Mouse (Mus musculus) spleen, adult 2 months (tissue): ENCODE measurements at regions not wholly inside any gene's neighbourhood (a gene's known extent, or its start where the extent isn't known, plus 50 kb on each side); places are given as distances from the start of the nearest gene placed in this dataset.

ENCODE experiments used
- CTCF ChIP-seq: fragments of 200-500 bp; IDR thresholded peaks from 2 replicates; pipeline ENCODE4 v1.5.1; 2011; ENCODE audit warnings: mild to moderate bottlenecking, inconsistent platforms; ENCODE audit not compliant: insufficient read depth, insufficient read length, insufficient replicate concordance; ENCODE audit errors: extremely low read depth
- POLR2A ChIP-seq: fragments of 200-500 bp; IDR thresholded peaks from 2 replicates; pipeline ENCODE4 v1.6.1; 2011; ENCODE audit warnings: low read depth, low read length, inconsistent platforms

DNA sequence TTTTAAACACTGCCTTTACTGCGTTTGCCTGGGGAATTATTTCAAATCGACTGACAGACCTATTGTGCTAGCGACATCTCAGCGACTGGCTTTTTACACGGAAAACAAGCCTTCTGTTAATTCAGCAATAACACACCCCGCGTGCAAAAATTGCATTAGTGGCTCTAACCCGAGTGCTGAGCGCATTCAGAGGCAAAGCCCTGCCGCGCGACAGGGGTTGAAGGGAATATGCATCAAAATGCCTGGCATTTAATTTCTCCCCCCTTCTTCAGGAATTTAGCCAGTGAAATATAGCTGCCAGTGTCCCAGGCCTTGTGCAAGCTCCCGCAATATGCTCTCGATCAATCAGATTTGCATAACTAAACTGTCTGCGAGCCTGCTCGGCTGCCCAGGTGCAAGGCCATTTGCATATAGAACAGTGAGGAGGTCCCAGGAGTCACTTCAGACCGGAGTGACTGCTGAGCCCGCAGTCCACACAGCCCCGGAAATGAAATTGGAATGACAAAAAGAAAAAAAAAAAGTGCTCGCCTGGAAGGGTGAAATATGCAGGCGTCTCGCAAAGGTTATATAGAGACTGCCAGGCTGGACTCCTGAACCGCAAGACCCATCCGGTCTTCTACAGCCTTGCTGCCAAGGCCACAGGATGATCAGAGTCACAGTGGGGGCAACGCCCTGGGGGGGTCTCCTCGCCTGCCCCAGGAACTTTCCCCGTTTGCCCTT, 165.1 kb downstream of the Vrk1 start:
- no peak for TF ChIP-seq POLR2A
- TF ChIP-seq CTCF: no peak
